25 mouse cellular contexts compared by ENCODE assay signal in the genomic region with DNA sequence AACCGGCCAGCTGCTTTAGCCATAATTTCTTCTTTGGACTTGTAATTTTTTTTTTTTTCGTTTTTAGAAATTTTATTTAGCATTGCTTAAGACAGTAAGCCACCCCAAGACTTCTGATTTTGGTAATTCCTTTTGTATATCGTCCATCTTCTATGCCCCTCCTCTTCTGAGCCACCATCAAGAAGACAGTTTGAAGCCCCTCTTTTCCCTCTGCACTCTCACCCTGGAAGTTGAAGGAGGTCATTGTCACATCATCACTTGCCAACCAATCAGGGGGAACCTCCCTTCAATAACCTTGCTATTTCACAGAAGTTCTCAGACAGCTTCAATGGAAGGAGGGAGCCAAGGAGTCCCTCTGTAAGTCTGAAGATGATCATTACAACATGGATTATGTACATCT. TPM values are rescaled to one million over a fixed set of nuclear protein-coding genes. Genes with fewer than 3 reads are reported as not detected.
"Had no signal": no experiment of that assay in that cellular context is flagged by ENCODE, and none has a peak within 500 bp of the region (broad histone marks: within the 10 kb centered on the region; RNA-seq: fewer than 3 reads in every experiment).

A gene (plus strand): TSS at position 301 of the 400 bp plus-strand sequence.

- H3K4me3 ChIP-seq: neural tube, embryonic 12.5 days; neural tube, embryonic 13.5 days; neural tube, embryonic 15.5 days; stomach, embryonic 15.5 days had no signal

- H3K27ac ChIP-seq: neural tube, embryonic 12.5 days; neural tube, embryonic 13.5 days; neural tube, embryonic 15.5 days; stomach, embryonic 15.5 days; stomach, postnatal 0 days had no signal

- H3K9ac ChIP-seq: neural tube, embryonic 12.5 days; neural tube, embryonic 13.5 days; neural tube, embryonic 15.5 days; stomach, embryonic 15.5 days had no signal

- H3K4me1 ChIP-seq: neural tube, embryonic 12.5 days; neural tube, embryonic 15.5 days; stomach, embryonic 15.5 days had no signal

- H3K9me3 ChIP-seq: neural tube, embryonic 12.5 days; neural tube, embryonic 13.5 days; neural tube, embryonic 15.5 days; stomach, embryonic 15.5 days had no signal

- DNase-seq: retina, postnatal 1 day; right cerebral cortex, adult 18-20 months; right cerebral cortex, postnatal 14 days; right cerebral cortex, postnatal 25 days; right cerebral cortex, postnatal 4 days; spleen, adult 18-20 months; thymus, adult 18-20 months; thymus, adult 2 months; thymus, postnatal 14 days; thymus, postnatal 25 days; thymus, postnatal 36 days; thymus, postnatal 4 days had no signal

- H3K4me2 ChIP-seq: neural tube, embryonic 12.5 days; neural tube, embryonic 13.5 days; neural tube, embryonic 15.5 days; stomach, embryonic 15.5 days had no signal

- H3K27me3 ChIP-seq: neural tube, embryonic 12.5 days; neural tube, embryonic 13.5 days; neural tube, embryonic 15.5 days; stomach, embryonic 15.5 days had no signal

- H3K36me3 ChIP-seq: neural tube, embryonic 12.5 days; neural tube, embryonic 13.5 days; neural tube, embryonic 15.5 days; stomach, embryonic 15.5 days had no signal

RNA-seq across cellular contexts. Expression of the gene that starts here (rescaled TPM):
- total RNA-seq: neutrophil, adult 5-6 weeks had no signal
- polyA plus RNA-seq: neural tube, embryonic 11.5 days; neural tube, embryonic 12.5 days; neural tube, embryonic 13.5 days; neural tube, embryonic 14.5 days; neural tube, embryonic 15.5 days; small intestine, adult 2 months; spleen, adult 2 months; stomach, embryonic 14.5 days; stomach, embryonic 15.5 days; stomach, embryonic 16.5 days; stomach, postnatal 0 days; urinary bladder, adult 2 months had no signal
